ENCODE assay signal across 14 mouse cellular contexts in the genomic region with DNA sequence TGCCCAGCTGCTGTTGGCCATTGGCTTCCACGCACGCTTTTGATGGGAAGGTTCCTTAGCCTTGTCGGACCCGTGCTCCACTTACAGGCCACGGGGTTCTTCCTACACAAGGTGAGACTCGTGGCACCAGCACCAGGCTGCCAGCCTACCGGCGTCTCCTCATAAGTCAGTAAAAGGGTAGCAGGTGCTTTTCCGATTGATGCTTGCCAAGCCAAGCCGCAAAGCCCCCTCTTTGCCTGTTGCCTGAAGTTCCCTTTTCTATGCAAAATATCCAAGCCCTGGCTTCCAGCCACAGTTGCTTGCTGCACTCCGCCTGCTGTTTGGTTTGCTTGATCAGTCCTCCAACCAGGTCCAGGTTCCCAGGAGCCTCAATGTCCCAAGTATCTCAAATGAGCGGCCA. TPM values are rescaled to one million over a fixed set of nuclear protein-coding genes. Genes with fewer than 3 reads are reported as not detected.
A peak's percentile ranks its signal among the peaks of the same experiment; 100 is the strongest.
DNase-seq lines count a peak whose midpoint lies in the region; ATAC-seq and TF ChIP-seq lines count a peak whose summit lies in the region.
"Had no signal": no experiment of that assay in that cellular context is flagged by ENCODE, and none has a peak within 500 bp of the region (broad histone marks: within the 10 kb centered on the region; RNA-seq: fewer than 3 reads in every experiment).

No protein-coding gene starts in this region.

- peaks cover 8% of the 10 kb centered on the region; the same call in 1 of the 2 replicates for H3K4me1 ChIP-seq in lung, postnatal 0 days (ENCODE audit: insufficient read depth, low read depth, low read length)
- peaks cover 8% of the 10 kb centered on the region; the same call in 1 of the 2 replicates for H3K4me1 ChIP-seq in kidney, embryonic 14.5 days (ENCODE audit: control insufficient read depth, insufficient read depth, low read length)

- no peak overlapping the region for H3K27ac ChIP-seq in lung, postnatal 0 days (ENCODE audit: low read length)
- H3K27ac ChIP-seq in kidney, embryonic 14.5 days (ENCODE audit: low read depth, low read length), result no peak overlapping the region
- H3K27ac ChIP-seq: forebrain, embryonic 13.5 days; hindbrain, embryonic 12.5 days; stomach, postnatal 0 days had no signal

- no peaks in the 10 kb centered on the region for H3K9me3 ChIP-seq in lung, postnatal 0 days (ENCODE audit: low read length)
- no peaks in the 10 kb centered on the region for H3K9me3 ChIP-seq in kidney, embryonic 14.5 days (ENCODE audit: control insufficient read depth, low read length)
- H3K9me3 ChIP-seq: forebrain, embryonic 13.5 days; hindbrain, embryonic 12.5 days; megakaryocyte, embryonic 14.5 days had no signal

- WGBS in lung, postnatal 0 days, result 81% methylated on average over 12 of the region's 12 CpGs
- WGBS in kidney, embryonic 14.5 days, result 87% methylated on average over 12 of the region's 12 CpGs

- H3K4me3 ChIP-seq in lung, postnatal 0 days (ENCODE audit: low read depth, low read length), result no peak overlapping the region
- H3K4me3 ChIP-seq in kidney, embryonic 14.5 days (ENCODE audit: low read length), result no peak overlapping the region
- H3K4me3 ChIP-seq: forebrain, embryonic 13.5 days; hindbrain, embryonic 12.5 days had no signal

- TF ChIP-seq EP300 in lung, postnatal 0 days (IDR thresholded peaks at IDR 0.05), result no peak

- no peak overlapping the region for H3K4me2 ChIP-seq in lung, postnatal 0 days (replicated peaks; ENCODE audit: low read depth, low read length)
- no peak overlapping the region for H3K4me2 ChIP-seq in kidney, embryonic 14.5 days (replicated peaks; ENCODE audit: low read depth, low read length)
- H3K4me2 ChIP-seq: forebrain, embryonic 13.5 days; hindbrain, embryonic 12.5 days had no signal

- no peak for TF ChIP-seq CTCF in lung, postnatal 0 days (IDR thresholded peaks at IDR 0.05)

- no peaks in the 10 kb centered on the region for H3K27me3 ChIP-seq in lung, postnatal 0 days (replicated peaks; ENCODE audit: insufficient read depth, low read length)
- H3K27me3 ChIP-seq in kidney, embryonic 14.5 days (ENCODE audit: control insufficient read depth, insufficient read depth, low read length), result no peaks in the 10 kb centered on the region
- H3K27me3 ChIP-seq: forebrain, embryonic 13.5 days; hindbrain, embryonic 12.5 days; megakaryocyte, embryonic 14.5 days had no signal

- no peak overlapping the region for H3K9ac ChIP-seq in lung, postnatal 0 days (replicated peaks; ENCODE audit: low read depth)
- H3K9ac ChIP-seq in kidney, embryonic 14.5 days (ENCODE audit: low read depth, low read length), result no peak overlapping the region
- H3K9ac ChIP-seq: forebrain, embryonic 13.5 days; hindbrain, embryonic 12.5 days had no signal

- peaks cover 6% of the 10 kb centered on the region; the same call in 1 of the 2 replicates for H3K36me3 ChIP-seq in lung, postnatal 0 days (ENCODE audit: insufficient read depth, low read length)
- H3K36me3 ChIP-seq in kidney, embryonic 14.5 days (ENCODE audit: control insufficient read depth, insufficient read depth, low read length), result no peaks in the 10 kb centered on the region

- peak; percentile 46 to 53 for DNase-seq in layer of hippocampus, postnatal 10 days (ENCODE audit: low spot score in 2 of 2)
- no peak for DNase-seq in layer of hippocampus, adult 18-20 months (ENCODE audit: low spot score in 2 of 2)
- peak; percentile 46 to 58 for DNase-seq in thymus, adult 18-20 months
- no peak for DNase-seq in thymus, postnatal 10 days (ENCODE audit: low spot score in 2 of 2)
- DNase-seq in lung, postnatal 0 days (ENCODE audit: low spot score), result no peak
- DNase-seq in kidney, adult 8-10 months, result no peak
- DNase-seq: right cerebral cortex, postnatal 14 days had no signal

- peak; percentile 52 to 57 for ATAC-seq in hematopoietic stem cell, adult 5-6 weeks (replicated peaks in 1 of 2; ENCODE audit: insufficient read depth in 1 of 2, low FRiP score in 2 of 2, low TSS enrichment in 1 of 2, low read depth in 1 of 2, poor library complexity in 2 of 2, severe bottlenecking in 2 of 2)
- ATAC-seq in lung, postnatal 0 days, result no peak
- no peak for ATAC-seq in kidney, embryonic 14.5 days (ENCODE audit: low FRiP score, low TSS enrichment)
- ATAC-seq: forebrain, embryonic 13.5 days; intestine, embryonic 16.5 days had no signal

RNA-seq across cellular contexts. Expression of gene Man2a2, which starts 2.7 kb away (rescaled TPM):
- total RNA-seq in layer of hippocampus, postnatal 10 days (2021), result 100 to 1,000 TPM; 106 to 115 TPM
- total RNA-seq in layer of hippocampus, adult 18-20 months (2021), result 100 to 1,000 TPM; 164 TPM
- 61.0 and 65.0 TPM in 2 replicates for total RNA-seq in hematopoietic stem cell, adult 5-6 weeks (2017)
- polyA plus RNA-seq in lung, postnatal 0 days (2015; fragmentation: Nextera tagmentation; extraction: Ambion mirVana), result 8.5 and 9.6 TPM in 2 replicates
- polyA plus RNA-seq in kidney, embryonic 14.5 days (2014; fragmentation: Nextera tagmentation; extraction: Ambion mirVana), result 11.9 and 17.2 TPM in 2 replicates

RNA-seq across cellular contexts. Expression of gene Fes, which starts 13.9 kb away (rescaled TPM):
- total RNA-seq in layer of hippocampus, postnatal 10 days (2021), result 10 to 100 TPM in 1 of 2 experiments, 1 to 10 TPM in 1; 5.2 to 10.6 TPM
- total RNA-seq in layer of hippocampus, adult 18-20 months (2021), result 1 to 10 TPM; 5.2 to 6.0 TPM
- total RNA-seq in hematopoietic stem cell, adult 5-6 weeks (2017), result 52.5 and 84.0 TPM in 2 replicates
- polyA plus RNA-seq in lung, postnatal 0 days (2015; fragmentation: Nextera tagmentation; extraction: Ambion mirVana), result 23.5 and 26.4 TPM in 2 replicates
- 10.7 and 11.4 TPM in 2 replicates for polyA plus RNA-seq in kidney, embryonic 14.5 days (2014; fragmentation: Nextera tagmentation; extraction: Ambion mirVana)

RNA-seq across cellular contexts. Expression of gene Hddc3, which starts 30.9 kb away (rescaled TPM):
- 10 to 100 TPM; 37.2 to 44.9 TPM for total RNA-seq in layer of hippocampus, postnatal 10 days (2021)
- 10 to 100 TPM; 50.8 to 51.0 TPM for total RNA-seq in layer of hippocampus, adult 18-20 months (2021)
- total RNA-seq in hematopoietic stem cell, adult 5-6 weeks (2017), result 23.5 and 29.5 TPM in 2 replicates
- polyA plus RNA-seq in lung, postnatal 0 days (2015; fragmentation: Nextera tagmentation; extraction: Ambion mirVana), result 8.5 and 9.2 TPM in 2 replicates
- polyA plus RNA-seq in kidney, embryonic 14.5 days (2014; fragmentation: Nextera tagmentation; extraction: Ambion mirVana), result 19.9 and 22.4 TPM in 2 replicates

RNA-seq across cellular contexts. Expression of gene Furin, which starts 31.4 kb away (rescaled TPM):
- 10 to 100 TPM; 53.6 to 56.6 TPM for total RNA-seq in layer of hippocampus, postnatal 10 days (2021)
- 10 to 100 TPM; 37.7 to 43.7 TPM for total RNA-seq in layer of hippocampus, adult 18-20 months (2021)
- 11.7 and 14.1 TPM in 2 replicates for total RNA-seq in hematopoietic stem cell, adult 5-6 weeks (2017)
- polyA plus RNA-seq in lung, postnatal 0 days (2015; fragmentation: Nextera tagmentation; extraction: Ambion mirVana), result 24.4 and 27.3 TPM in 2 replicates
- 11.3 and 13.6 TPM in 2 replicates for polyA plus RNA-seq in kidney, embryonic 14.5 days (2014; fragmentation: Nextera tagmentation; extraction: Ambion mirVana)

RNA-seq across cellular contexts. Expression of gene Unc45a, which starts 33.0 kb away (rescaled TPM):
- 10 to 100 TPM; 47.9 to 61.9 TPM for total RNA-seq in layer of hippocampus, postnatal 10 days (2021)
- total RNA-seq in layer of hippocampus, adult 18-20 months (2021), result 10 to 100 TPM; 39.3 to 41.6 TPM
- 14.4 and 24.5 TPM in 2 replicates for total RNA-seq in hematopoietic stem cell, adult 5-6 weeks (2017)
- 30.3 and 32.9 TPM in 2 replicates for polyA plus RNA-seq in lung, postnatal 0 days (2015; fragmentation: Nextera tagmentation; extraction: Ambion mirVana)
- 17.8 and 27.8 TPM in 2 replicates for polyA plus RNA-seq in kidney, embryonic 14.5 days (2014; fragmentation: Nextera tagmentation; extraction: Ambion mirVana)

Comparison
In these comparisons a context has a peak if more than half of its experiments do, and no peak if none do; other contexts are left out.
1. DNase-seq: peak in layer of hippocampus, postnatal 10 days (2 of 2) and thymus, adult 18-20 months (2 of 2); none in layer of hippocampus, adult 18-20 months (0 of 2), thymus, postnatal 10 days (0 of 2), lung, postnatal 0 days (single experiment) and kidney, adult 8-10 months (0 of 2).
2. ATAC-seq: peak in hematopoietic stem cell, adult 5-6 weeks (2 of 2); none in lung, postnatal 0 days (single experiment) and kidney, embryonic 14.5 days (single experiment).